Mouse (Mus musculus): ENCODE results near the gene Fgfr3. TPM values are rescaled to one million over a fixed set of nuclear protein-coding genes. Genes with fewer than 3 reads are reported as not detected.

Fgfr3 gene
- total RNA-seq, 1 experiment from 2014 or later, result 0.09 TPM

- ATAC-seq (replicated peaks; ENCODE audit: low read depth, poor library complexity, severe bottlenecking), result no peak
Observed at GRCm38 (mm10) chr5:33697534-33697933, 23.9 kb upstream of the Fgfr3 start.

- no peak for ATAC-seq (replicated peaks; ENCODE audit: low read depth, poor library complexity, severe bottlenecking)
Observed at GRCm38 (mm10) chr5:33697947-33698512, 23.4 kb upstream of the Fgfr3 start.

GRCm38 (mm10) chr5:33698669-33699068 lies 22.8 kb upstream of the Fgfr3 start:
- ATAC-seq (replicated peaks; ENCODE audit: low read depth, poor library complexity, severe bottlenecking), result no peak

- no peak for ATAC-seq (replicated peaks; ENCODE audit: low read depth, poor library complexity, severe bottlenecking)
Observed at GRCm38 (mm10) chr5:33700010-33700409, 21.5 kb upstream of the Fgfr3 start.

- no peak for ATAC-seq (replicated peaks; ENCODE audit: low read depth, poor library complexity, severe bottlenecking)
Observed at GRCm38 (mm10) chr5:33701832-33702231, 19.6 kb upstream of the Fgfr3 start.

GRCm38 (mm10) chr5:33703999-33704398 lies 17.5 kb upstream of the Fgfr3 start:
- no peak for ATAC-seq (replicated peaks; ENCODE audit: low read depth, poor library complexity, severe bottlenecking)

- no peak for ATAC-seq (replicated peaks; ENCODE audit: low read depth, poor library complexity, severe bottlenecking)
Observed at GRCm38 (mm10) chr5:33704945-33705611, 16.4 kb upstream of the Fgfr3 start.

- ATAC-seq (replicated peaks; ENCODE audit: low read depth, poor library complexity, severe bottlenecking), result 0 out of 2 replicates have a peak, but pooled peaks have one; percentile 15
Observed at GRCm38 (mm10) chr5:33705612-33706349, 15.7 kb upstream of the Fgfr3 start.

GRCm38 (mm10) chr5:33706350-33706629 lies 15.2 kb upstream of the Fgfr3 start:
- ATAC-seq (replicated peaks; ENCODE audit: low read depth, poor library complexity, severe bottlenecking), result peak; percentile 67

GRCm38 (mm10) chr5:33707163-33707562 lies 14.3 kb upstream of the Fgfr3 start:
- no peak for ATAC-seq (replicated peaks; ENCODE audit: low read depth, poor library complexity, severe bottlenecking)

GRCm38 (mm10) chr5:33709037-33709436 lies 12.4 kb upstream of the Fgfr3 start:
- no peak for ATAC-seq (replicated peaks; ENCODE audit: low read depth, poor library complexity, severe bottlenecking)

GRCm38 (mm10) chr5:33712550-33712949 lies 8.9 kb upstream of the Fgfr3 start:
- ATAC-seq (replicated peaks; ENCODE audit: low read depth, poor library complexity, severe bottlenecking), result no peak

GRCm38 (mm10) chr5:33715182-33715581 lies 6.3 kb upstream of the Fgfr3 start:
- no peak for ATAC-seq (replicated peaks; ENCODE audit: low read depth, poor library complexity, severe bottlenecking)

- ATAC-seq (replicated peaks; ENCODE audit: low read depth, poor library complexity, severe bottlenecking), result peak; percentile 77
Observed at GRCm38 (mm10) chr5:33716467-33716866, 5.0 kb upstream of the Fgfr3 start.

- ATAC-seq (replicated peaks; ENCODE audit: low read depth, poor library complexity, severe bottlenecking), result 0 out of 2 replicates have a peak, but pooled peaks have one; percentile 23
Observed at GRCm38 (mm10) chr5:33718460-33718859, 3.0 kb upstream of the Fgfr3 start.

- no peak for ATAC-seq (replicated peaks; ENCODE audit: low read depth, poor library complexity, severe bottlenecking)
Observed at GRCm38 (mm10) chr5:33720852-33721490, 503 bp upstream of the Fgfr3 start.

GRCm38 (mm10) chr5:33722266-33723018 lies 968 bp downstream of the Fgfr3 start:
- ATAC-seq (replicated peaks; ENCODE audit: low read depth, poor library complexity, severe bottlenecking), result 0 out of 2 replicates have a peak, but pooled peaks have one; percentile 30

GRCm38 (mm10) chr5:33723019-33723640 lies 1.7 kb downstream of the Fgfr3 start:
- no peak for ATAC-seq (replicated peaks; ENCODE audit: low read depth, poor library complexity, severe bottlenecking)

GRCm38 (mm10) chr5:33723641-33724465 lies 2.4 kb downstream of the Fgfr3 start:
- no peak for ATAC-seq (replicated peaks; ENCODE audit: low read depth, poor library complexity, severe bottlenecking)
